Mouse (Mus musculus) urinary bladder, postnatal 10 days (tissue): ENCODE data around the gene Ldlr.
A peak's percentile ranks its signal among the peaks of the same experiment; 100 is the strongest.
"Not testable (repeated sequence)": the region's sequence is repeated elsewhere in the genome, so short reads cannot be mapped to it uniquely, and the experiment has no call there.

Source experiments
- DNase-seq: peaks from one replicate; pipeline ENCODE4 v3.0.0; 2022; ENCODE audit warnings: low spot score

Gene Ldlr

DNA sequence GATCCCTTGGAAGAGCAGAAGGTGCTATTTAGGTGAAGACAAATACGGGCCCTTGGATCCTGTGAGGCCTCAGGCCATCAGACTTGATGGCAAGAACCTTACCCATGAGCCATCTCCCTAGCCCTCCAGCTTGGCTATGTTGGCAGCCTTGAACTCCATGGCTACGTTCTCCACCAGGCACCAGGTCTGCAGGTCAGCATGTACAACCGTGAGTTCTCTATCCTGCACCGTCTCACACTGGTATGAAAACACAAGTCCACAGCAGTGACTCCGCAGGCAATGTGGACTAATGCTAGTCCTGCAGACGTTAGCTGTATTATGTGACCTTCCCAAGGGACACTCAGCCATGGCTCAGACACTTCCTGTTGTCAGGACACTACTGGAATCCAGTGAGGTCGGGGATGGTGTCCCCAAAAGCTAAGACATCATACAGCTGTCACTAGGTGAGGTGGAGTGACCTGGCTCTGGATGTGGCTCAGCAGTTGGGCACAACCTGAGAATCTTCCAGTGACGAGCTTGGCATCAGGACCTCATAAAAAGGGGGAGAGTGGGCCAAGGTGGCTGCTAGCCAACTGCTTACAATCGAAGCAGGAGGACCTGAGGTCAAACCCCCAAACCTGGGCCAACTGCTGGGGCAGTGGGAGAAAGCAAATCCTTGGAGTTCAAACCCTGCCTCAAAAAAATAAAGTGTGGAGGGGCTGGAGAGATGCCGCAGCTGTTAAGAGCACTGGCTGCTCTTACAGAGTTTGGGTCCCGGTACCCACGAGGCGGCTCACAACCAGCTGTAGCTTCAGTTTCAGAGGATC, 31.4 kb downstream of the Ldlr start:
- DNase-seq = no peak

DNA sequence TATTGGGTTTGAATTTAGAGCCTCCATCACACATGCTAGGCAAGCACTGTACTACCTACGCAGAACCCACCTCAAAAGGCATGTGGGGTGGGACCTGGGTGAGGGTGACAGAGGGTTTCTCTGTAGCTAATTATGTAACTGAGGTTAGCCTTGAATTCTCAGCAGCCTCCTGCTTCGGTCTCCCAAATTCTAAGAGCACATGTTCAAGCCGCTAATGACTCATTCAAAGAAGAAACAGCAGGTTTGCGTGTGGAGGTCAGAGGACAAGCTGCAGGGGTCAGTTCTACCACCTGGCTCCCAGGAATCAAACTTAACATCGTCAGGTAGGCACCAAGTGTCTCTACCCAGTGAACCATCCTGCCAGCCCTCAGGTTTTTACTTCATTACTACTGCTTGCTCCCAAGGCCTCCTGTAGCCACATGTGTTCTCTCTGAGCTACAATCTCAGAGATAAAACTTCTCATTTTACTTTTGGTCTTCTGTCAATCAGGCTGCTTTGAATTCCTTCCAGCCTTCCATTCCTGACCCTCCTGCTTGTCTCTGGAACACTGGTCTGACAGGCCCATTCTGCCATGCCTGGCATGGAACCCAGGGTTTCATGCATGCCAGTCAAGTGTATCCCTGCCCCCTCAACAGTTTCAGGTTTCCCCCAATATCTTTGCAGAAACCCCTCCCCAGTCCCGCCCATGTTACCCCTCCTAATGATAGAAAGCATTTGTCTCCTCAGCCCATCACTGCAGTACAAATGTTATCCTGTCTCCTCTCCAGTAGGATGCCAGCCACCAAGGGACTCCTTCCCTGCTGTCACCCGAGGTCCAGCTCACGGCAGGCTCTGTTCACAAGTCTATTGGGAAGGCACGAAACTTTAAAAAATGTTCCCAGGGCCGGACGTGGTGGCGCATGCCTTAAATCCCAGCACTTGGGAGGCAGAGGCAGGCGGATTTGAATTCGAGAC, 35.6 kb downstream of the Ldlr start:
- no peak for DNase-seq

DNA sequence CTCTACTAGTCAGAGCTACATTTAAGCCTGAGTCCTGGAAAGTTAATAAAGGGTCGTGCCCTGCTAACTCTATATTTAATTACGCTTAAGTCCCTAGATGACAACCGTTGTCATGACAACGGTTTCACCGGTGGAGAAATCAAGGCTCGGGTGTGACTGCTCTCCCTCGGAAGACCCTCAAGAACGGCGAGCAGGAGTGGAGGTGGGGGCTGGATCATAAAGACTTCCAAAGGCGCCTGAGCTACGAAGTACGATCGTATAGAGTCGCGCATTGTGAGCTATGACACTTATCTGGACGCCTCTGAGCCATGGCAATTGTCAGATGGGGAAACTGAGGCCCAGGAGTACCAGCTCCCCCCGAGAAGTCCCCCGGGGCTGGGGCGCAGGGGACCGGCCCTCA, 36.4 kb downstream of the Ldlr start:
- DNase-seq = no peak

DNA sequence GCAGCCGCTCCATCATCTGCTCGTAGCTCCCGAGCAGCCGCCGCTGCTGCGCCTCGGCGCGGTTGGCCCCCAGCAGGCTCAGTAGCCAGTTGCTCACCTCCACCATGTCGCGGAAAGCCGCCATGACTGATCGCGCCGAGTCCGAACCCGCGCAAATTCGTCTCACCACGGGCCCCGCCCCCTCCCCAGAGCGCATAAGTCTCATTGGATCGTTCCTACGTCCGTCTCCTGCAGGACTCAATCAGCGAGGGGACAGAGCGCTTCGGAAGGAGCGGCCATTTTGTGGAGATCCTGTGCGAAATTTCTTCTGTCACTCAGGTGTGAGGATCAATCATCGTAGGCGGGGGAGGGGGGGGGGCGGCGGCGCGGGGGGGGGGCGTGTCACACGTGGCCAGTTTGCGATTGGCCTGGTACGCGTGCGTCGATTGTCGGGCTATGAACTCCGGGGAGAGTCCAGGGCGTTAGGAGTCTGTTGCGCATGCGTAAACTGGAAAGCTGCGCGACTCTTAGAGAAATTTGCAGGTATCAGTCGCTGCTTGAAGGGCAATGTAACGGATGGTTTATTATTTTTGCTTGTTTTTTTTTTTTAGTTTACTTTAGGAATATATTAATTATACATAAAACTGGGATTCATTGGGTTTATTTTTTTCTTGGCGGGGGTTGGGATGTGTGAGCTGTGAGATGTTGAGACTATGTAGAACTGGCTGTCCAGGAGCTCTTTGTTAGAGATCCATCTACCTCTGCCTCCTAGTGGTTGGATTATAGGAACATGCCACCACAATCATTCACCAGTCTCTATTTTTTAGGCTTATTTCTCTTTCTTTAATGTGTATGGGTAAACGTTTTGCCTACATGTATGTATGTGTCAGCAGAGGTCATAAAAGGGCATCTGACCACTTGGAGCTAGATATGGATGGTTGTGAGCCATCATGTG, 37.1 kb downstream of the Ldlr start, which contains the start of gene Spc24:
TSS of gene Spc24 (minus strand) at position 149 of the 934 bp plus-strand sequence.
- DNase-seq = peak; percentile 74

DNA sequence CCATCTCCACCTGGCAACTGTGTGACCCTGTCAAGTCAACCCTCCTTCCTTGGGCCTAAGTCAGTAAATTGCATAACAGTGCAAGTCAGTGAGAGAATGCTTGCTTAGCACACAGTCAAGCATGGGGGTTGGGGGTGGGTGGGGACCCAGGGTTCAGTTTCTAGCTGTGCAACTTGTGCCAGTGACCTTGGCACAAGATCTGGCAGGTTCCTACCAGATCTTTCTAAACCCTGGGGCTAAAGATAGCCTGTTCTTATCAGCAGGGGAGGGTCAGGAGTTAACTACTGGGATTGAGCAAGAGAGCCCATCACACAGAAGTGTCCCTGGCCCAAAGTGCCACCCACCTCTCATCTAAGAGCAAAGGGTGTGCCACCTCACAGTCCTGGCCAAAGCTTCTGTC, 38.9 kb downstream of the Ldlr start:
- no peak for DNase-seq

DNA sequence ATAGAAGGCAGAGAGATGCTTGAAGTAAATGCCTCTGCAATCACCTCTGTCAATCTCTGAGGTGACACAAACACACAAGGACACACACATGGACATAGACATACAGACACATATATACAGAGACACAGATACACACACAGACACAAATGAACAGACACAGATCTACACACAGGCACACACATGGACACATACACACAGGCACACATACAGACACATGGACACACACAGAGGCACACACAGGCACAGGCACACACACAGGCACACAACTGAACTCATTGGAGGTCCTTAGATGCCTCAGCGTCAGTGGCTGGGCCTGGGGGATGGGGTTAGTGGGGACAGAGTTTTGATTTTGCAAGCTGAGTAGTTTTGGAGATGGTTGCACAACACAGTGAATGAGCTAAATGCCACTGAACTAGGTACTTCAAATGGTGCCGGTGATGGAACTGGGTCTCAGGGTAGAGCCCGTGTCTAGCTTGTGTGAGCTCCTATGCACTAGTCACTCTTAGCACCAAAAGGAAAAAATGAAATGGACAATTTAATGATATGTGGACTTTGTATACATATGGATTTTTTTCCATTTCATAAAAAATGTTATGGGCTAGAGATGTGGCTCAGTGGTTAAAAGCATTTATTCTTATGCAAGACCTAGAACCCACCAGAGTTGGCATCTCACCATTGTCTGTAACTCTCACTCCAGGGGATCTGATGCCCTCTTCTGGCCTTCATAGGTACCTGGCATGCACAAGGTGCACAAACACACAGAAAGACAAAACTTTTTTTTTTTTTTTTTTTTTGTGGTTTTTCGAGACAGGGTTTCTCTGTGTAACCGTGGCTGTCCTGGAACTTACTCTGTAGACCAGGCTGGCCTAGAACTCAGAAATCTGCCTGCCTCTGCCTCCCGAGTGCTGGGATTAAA, 41.1 kb downstream of the Ldlr start:
- DNase-seq = no peak

DNA sequence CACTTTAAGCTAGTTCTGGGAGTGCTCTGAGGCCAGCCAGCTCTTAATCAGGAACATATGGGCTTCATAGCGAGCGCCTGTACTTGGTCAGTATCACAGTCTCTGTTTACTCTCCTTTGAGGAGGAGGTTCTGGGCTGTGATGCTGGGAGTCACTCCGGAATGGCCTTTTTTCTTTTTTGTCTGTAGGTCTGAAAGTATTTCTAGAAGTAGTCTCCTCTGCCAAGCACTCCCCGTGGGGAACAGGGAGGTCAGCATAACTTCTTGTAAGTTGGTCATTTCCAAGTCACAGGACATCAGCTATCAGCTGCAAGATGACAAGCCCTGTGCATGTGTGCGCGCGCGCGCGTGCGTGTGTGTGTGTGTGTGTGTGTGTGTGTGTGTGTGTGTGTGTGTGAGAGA, 44.6 kb downstream of the Ldlr start:
- no peak for DNase-seq

DNA sequence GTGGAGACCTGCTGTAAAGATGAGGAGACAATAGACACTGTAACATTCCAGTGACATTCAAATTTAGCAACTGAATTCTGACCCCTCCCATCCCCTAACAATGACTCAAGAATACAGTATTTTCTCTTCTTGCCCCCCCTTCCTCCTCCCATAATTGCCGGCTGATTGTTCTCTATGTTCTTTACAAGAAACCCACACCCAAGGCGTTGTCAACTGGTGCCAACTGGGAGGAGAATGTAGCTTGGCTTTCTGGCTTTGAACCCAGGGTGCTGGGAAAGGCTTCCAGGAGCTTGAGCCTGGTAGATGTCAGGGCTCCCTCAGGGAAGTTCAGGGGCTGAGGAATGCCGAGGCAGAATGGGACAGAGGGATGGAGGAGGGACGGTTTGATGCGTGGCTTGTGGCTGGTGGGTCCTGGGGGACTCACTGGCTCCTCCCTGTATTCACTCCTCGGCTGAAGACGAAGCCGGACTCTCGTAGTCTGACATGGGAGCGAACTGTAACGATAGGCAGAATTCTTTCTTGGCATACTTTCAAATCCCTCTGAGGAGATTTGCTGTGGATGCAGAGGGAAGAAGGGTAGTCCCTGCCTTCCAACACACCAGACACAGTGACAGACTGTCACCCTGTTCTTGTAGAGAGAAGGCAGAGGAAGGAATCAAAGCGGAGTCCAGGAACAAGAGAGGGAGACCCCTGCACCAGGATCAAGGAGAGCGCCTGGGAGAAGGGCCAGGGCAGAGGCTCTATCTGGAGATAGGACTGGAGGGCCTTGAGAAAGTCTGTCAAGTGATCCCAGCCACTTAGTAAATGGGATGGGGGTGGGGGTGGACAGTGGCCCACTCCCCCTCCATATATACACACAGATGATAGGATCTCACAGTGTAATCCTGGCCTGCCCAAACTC, 45.5 kb downstream of the Ldlr start:
- DNase-seq = no peak

DNA sequence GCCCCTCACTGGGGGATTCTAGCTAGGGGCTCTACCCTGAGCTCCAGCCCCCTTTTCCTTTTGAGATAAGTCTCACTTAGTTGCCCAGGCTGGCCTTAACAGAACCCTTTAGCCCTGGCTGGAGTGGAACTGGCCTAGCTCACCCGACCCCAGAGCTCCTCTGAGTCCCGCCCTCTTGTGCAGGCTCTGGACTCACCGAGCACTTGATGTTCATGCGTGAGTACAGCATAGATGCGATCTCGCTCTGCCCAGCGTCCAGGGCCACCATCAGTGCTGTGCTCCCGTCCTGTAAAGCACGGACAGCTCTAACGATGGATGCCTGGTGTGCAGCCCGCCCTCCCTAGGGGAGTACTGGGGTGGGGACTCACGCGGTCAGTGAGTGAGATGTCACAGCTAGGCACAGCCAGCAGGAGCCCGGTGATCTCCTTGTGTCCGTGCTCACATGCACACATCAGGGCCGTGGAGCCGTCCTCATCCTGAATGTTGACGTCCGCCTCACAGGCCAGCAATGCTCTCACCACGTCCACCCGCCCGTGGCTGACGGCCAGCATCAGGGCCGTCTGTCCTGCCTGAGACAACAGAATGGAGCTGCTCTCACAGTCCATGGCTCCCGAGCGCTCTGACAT, 46.4 kb downstream of the Ldlr start:
- no peak for DNase-seq

DNA sequence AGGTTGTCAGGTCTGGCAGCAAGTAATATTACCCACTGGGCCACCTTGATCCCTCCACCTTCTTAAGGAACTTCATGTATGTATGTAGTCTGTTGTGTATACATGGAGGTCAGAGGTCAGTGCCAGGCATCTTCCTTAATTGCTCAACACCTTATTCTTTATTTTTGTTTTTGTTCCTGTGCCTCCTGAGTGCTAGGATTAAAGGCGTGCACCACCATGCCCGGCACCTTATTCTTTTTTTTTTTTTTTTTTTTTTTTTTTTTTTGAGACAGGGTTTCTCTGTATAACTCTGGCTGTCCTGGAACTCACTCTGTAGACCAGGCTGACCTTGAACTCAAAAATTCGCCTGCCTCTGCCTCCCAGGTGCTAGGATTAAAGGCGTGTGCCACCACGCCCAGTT, 50.1 kb downstream of the Ldlr start:
- not testable (repeated sequence) for DNase-seq

DNA sequence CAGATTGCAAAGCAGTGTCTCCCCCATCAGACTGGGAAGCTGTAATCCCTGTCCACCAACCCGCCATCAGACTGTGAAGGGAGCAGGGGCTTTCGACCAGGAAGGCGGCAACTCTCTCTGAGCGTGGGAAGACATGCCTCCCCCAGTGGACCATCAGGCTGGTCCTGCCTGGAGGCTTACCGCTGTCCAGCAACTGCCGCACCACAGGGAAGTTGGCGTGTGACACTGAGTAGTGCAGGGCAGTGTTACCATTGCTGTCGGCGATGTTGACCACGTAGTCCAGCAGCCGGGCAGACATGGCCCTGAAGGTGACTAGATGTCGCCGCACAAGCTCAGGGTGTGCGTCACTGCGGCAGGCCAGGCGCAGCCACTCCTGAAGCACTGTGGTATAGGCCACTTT, 51.1 kb downstream of the Ldlr start:
- DNase-seq = no peak

DNA sequence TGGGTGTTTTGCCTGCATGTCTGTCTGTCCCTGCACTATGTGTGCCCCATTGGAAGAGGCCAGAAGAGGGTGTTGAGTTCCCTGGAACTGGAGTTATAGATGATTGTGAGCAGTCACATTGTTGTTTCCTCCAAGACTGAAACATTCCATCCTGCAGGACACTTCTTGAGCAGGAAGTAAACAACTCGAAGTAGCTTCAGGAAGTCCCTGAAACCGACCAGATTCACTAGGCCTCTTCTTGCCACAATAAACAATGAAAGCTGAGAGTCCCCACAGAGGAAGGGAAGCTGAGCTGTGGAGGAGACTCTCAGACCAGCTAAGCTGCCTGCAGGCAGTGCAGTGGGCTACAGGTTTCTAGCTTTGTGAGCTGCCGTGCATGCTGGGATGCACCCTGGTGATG, 54.4 kb downstream of the Ldlr start:
- no peak for DNase-seq

DNA sequence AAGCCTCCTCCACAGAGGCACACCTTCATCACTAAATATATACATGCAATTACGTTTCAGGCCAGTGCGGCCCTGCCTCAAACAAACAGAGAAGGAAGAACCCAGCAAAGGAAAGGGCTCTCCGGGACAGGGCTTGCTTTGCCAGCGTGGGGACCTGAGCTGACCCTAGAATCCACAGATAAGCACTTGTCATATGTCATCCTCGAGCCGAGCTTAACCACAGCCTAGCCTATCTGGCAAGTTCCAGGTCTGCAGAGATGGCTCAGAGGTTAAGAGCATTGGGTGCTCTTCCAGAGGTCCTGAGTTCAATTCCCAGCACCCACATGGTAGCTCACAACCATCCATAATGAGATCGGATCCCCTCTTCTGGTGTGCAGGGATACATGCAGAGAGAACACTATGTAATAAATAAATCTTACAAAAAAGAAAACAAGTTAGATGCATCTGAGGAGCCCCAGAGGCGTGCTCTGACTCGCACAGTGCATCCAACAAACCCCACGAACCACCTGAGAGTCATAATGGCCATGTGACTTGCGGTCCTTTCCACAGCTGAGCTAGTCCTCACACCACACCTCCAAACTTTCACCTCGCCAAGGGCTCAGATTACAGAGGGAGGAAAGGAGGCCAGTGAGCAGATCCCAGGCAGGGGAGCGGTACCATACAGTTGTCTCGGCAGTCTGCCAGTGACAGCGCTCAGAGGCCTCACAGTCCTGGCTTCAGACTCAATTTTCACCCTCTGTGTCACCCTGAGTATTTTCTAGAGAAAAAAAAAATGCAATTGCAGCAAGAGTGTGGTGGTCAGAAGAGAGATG, 58.6 kb downstream of the Ldlr start:
- DNase-seq = no peak

DNA sequence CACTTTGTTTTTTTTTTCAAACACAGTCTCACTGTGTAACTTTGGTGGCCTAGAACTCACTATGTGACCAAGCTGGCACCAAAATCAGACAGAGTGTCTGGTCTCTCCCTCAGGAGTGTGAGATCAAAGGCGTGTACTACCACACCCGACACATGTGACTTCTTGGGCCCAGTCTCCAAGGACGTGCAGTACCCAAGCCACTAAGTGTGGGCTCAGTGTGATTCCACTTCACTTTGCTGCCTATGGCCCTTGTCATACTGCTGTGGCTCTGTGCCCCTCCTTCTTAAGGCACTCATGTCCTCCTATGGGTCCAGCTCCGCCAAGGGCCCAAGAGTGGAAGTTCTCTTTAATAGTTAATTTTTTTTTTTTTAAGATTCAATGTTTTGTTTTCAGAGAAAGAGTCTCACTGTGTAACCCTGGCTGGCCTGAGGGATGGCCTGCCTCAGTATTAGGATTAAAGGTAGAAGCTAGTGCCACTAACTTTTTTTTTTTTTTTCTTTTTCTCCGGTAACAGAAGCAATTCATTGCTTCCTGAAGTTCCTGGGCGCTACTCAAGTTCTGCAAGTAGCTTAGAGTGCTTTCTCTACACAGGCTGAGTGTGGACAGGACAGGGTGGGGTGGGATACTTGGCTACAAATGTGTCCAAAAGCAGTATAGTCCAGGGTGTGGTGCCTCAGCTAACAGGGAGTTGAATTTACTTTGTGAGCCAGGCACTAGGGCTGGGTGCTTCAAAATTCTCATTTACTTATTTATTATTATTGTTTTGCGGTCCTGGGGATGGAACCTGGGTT, 61.4 kb downstream of the Ldlr start:
- no peak for DNase-seq

DNA sequence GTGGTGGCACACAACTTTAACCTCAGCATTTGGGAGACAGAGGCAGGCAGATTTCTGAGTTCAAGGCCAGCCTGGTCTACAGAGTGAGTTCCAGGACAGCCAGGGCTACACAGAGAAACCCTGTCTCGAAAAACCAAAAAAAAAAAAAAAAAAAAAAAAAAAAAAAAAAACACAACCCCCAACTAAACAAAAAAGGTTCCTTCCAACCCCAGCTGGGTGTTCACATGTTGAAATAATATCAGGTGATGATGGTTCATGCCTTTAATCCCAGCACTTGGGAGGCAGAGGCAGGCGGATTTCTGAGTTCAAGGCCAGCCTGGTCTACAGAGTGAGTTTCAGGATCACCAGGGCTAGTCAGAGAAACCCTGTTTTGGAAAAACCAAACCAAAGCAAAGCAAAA, 63.0 kb downstream of the Ldlr start:
- DNase-seq = not testable (repeated sequence)

DNA sequence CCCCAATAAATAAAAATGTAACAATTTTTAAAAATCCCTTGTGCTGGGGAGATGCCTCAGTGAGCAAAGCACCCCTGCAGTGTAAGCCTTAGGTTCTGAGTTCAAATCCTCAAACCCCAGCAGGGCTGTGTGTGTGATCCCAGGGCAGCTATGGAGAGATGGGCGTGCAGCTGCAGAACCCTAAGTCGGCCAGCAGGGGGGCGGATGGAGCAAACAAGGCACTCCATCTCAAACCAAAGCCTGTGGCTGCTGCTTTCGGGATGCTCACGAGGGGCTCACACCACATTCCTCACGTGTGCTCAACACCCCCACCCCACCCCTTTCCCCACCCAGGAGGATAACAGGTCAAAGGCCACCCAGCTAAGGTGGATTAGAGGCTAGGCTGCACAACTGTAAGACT, 63.6 kb downstream of the Ldlr start:
- no peak for DNase-seq

DNA sequence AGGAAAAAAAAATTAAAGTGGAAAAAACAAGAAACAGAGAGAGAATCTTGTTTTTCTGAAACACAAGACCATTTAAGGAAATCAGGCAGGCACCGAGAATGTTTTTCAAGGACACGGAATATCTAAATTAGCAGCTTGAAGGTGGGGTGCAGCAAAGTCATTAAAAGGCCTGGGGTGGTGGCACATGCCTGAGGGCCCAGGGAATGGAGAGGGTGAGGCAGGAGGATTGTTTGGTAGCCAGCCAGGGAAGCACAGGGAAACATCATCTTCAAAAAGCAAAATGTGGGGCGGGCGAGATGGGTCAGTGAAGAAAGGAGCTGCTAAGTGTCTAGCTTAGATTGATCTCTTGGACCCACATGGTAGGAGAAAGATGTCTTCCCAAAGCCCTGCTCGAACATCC, 64.4 kb downstream of the Ldlr start:
- no peak for DNase-seq

DNA sequence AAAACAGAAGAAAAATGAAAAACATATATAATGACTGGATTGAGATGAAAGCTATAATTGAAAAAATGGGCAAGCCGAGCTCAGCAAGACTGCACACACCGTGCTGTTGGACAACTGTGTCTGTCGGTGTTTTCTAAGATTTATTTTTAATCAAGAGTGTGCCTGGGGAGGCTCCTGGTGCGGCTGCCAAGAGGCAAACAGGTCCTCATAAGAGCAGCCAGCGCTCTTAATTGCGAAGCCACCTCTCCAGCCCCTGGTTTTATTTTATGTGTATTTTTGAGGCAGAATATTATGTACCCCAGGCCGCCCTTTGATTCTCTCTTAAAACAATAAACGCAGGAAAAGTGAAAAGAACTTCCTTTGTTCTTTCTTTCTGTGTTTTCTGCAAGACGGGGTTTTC, 65.0 kb downstream of the Ldlr start:
- DNase-seq = no peak
